Mouse (Mus musculus) brain, adult 2 months (tissue): ENCODE measurements around the gene Shbg.

ENCODE experiments used
- DNase-seq: peaks from one replicate; pipeline ENCODE4 v3.0.0; 2011; ENCODE audit warnings: low read depth, low spot score

Gene Shbg

DNA sequence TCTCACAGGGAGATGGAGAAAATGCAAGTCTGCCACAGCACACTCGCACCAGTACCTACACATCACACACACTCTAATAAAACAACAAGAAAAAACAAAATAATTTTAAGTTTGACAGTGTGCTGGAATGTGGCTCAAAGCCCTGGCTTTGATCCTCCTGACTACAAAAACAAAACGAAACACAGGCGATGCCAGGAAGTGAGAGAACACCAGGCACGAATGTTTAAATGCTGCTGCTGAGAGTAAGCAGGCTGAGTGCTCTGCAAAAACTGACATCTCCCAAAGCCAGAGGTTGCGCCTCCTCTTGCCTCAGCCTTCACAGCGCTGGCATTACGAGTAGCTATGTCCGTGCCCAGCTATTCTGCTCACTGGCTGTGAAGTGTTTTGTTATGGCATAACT, 52.6 kb downstream of the Shbg start:
- DNase-seq, result no peak
